Comparison of ENCODE assay signal across 8 mouse cellular contexts in genomic region chr4:134245148-134245843, GRCm38 (mm10). TPM values are rescaled to one million over a fixed set of nuclear protein-coding genes. Genes with fewer than 3 reads are reported as not detected.
DNase-seq lines count a peak whose midpoint lies in the region; ATAC-seq and TF ChIP-seq lines count a peak whose summit lies in the region.

Gene Zfp593 (minus strand): TSS chr4:134245592.

- peak; percentile 90 for TF ChIP-seq CTCF in midbrain, postnatal 0 days (IDR thresholded peaks at IDR 0.05)

- H3K9ac ChIP-seq in embryonic facial prominence, embryonic 14.5 days (ENCODE audit: low read depth, low read length), result peak within 1 kb of the TSS; percentile 86
- peak within 1 kb of the TSS; percentile 78 for H3K9ac ChIP-seq in limb, embryonic 14.5 days (ENCODE audit: low read depth, low read length, severe bottlenecking)
- peak within 1 kb of the TSS; percentile 68 for H3K9ac ChIP-seq in midbrain, postnatal 0 days (replicated peaks; ENCODE audit: low read length, poor library complexity, severe bottlenecking)

- peak within 1 kb of the TSS; percentile 84 for H3K4me3 ChIP-seq in embryonic facial prominence, embryonic 14.5 days (ENCODE audit: low read depth, low read length)
- H3K4me3 ChIP-seq in limb, embryonic 14.5 days (replicated peaks; ENCODE audit: low read length), result peak within 1 kb of the TSS; percentile 76
- H3K4me3 ChIP-seq in midbrain, postnatal 0 days (ENCODE audit: low read depth, low read length), result peak within 1 kb of the TSS; percentile 67

- 0 out of 2 replicates have a peak, but pooled peaks have one; percentile 63 for TF ChIP-seq POLR2A in limb, embryonic 14.5 days (IDR thresholded peaks at IDR 0.05; ENCODE audit: borderline replicate concordance, extremely low read depth, insufficient read depth, insufficient read length)

- no peaks in the 10 kb centered on the region for H3K9me3 ChIP-seq in embryonic facial prominence, embryonic 14.5 days (ENCODE audit: control insufficient read depth, low read length)
- no peaks in the 10 kb centered on the region for H3K9me3 ChIP-seq in limb, embryonic 14.5 days (ENCODE audit: control insufficient read depth, low read length)
- H3K9me3 ChIP-seq in midbrain, postnatal 0 days (ENCODE audit: low read length), result no peaks in the 10 kb centered on the region

- peak within 1 kb of the TSS; percentile 94 for H3K4me2 ChIP-seq in embryonic facial prominence, embryonic 14.5 days (ENCODE audit: low read depth, low read length)
- peak within 1 kb of the TSS; percentile 94 for H3K4me2 ChIP-seq in limb, embryonic 14.5 days (replicated peaks; ENCODE audit: low read depth, low read length, severe bottlenecking)
- peak within 1 kb of the TSS; percentile 97 for H3K4me2 ChIP-seq in midbrain, postnatal 0 days (ENCODE audit: low read depth, low read length, poor library complexity, severe bottlenecking)

- peaks cover 37% of the 10 kb centered on the region for H3K27me3 ChIP-seq in embryonic facial prominence, embryonic 14.5 days (replicated peaks; ENCODE audit: control insufficient read depth, insufficient read depth, low read length)
- H3K27me3 ChIP-seq in limb, embryonic 14.5 days (ENCODE audit: control insufficient read depth, insufficient read depth, low read length), result peaks cover 17% of the 10 kb centered on the region; the same call in 1 of the 2 replicates
- peaks cover 11% of the 10 kb centered on the region for H3K27me3 ChIP-seq in midbrain, postnatal 0 days (ENCODE audit: insufficient read depth, low read length)

- DNase-seq in 3T3-L1 (ENCODE audit: low read depth, low spot score), result peak; percentile 90
- DNase-seq in adrenal gland, postnatal 4 days (ENCODE audit: low spot score in 2 of 2), result peak; percentile 87 to 91
- DNase-seq in embryonic facial prominence, embryonic 14.5 days (ENCODE audit: low spot score), result peak; percentile 94
- DNase-seq in heart, adult 8-10 months (ENCODE audit: low spot score), result peak; percentile 93
- DNase-seq in kidney, adult 9 months, result peak; percentile 95
- DNase-seq in limb, embryonic 14.5 days (ENCODE audit: low spot score), result peak; percentile 92
- peak; percentile 93 for DNase-seq in midbrain, postnatal 0 days (ENCODE audit: low spot score)
- peak; percentile 87 to 95 for DNase-seq in spleen, postnatal 14 days (ENCODE audit: low spot score in 2 of 2)

- under 1% methylated on average over 55 of the region's 60 CpGs for WGBS in embryonic facial prominence, embryonic 14.5 days
- under 1% methylated on average over 56 of the region's 60 CpGs for WGBS in limb, embryonic 14.5 days
- WGBS in midbrain, postnatal 0 days, result under 1% methylated on average over 60 of the region's 60 CpGs

- no peaks in the 10 kb centered on the region for H3K36me3 ChIP-seq in embryonic facial prominence, embryonic 14.5 days (ENCODE audit: control insufficient read depth, insufficient read depth, low read length)
- H3K36me3 ChIP-seq in limb, embryonic 14.5 days (ENCODE audit: control insufficient read depth, insufficient read depth, low read length), result no peaks in the 10 kb centered on the region
- no peaks in the 10 kb centered on the region for H3K36me3 ChIP-seq in midbrain, postnatal 0 days (ENCODE audit: insufficient read depth, low read length)

- H3K4me1 ChIP-seq in embryonic facial prominence, embryonic 14.5 days (ENCODE audit: control insufficient read depth, insufficient read depth, low read length), result peaks cover 21% of the 10 kb centered on the region
- peaks cover 14% of the 10 kb centered on the region for H3K4me1 ChIP-seq in limb, embryonic 14.5 days (ENCODE audit: control insufficient read depth, insufficient read depth, low read length)
- H3K4me1 ChIP-seq in midbrain, postnatal 0 days (ENCODE audit: insufficient read depth, low read length), result peaks cover 9% of the 10 kb centered on the region; the same call in 1 of the 2 replicates

- H3K27ac ChIP-seq in embryonic facial prominence, embryonic 14.5 days (replicated peaks; ENCODE audit: low read depth, low read length), result no peak within 1 kb of the TSS; the same call in 1 of the 2 replicates
- H3K27ac ChIP-seq in limb, embryonic 14.5 days (replicated peaks; ENCODE audit: low read depth, low read length), result no peak within 1 kb of the TSS
- no peak within 1 kb of the TSS for H3K27ac ChIP-seq in midbrain, postnatal 0 days (ENCODE audit: low read depth, low read length)

- ATAC-seq in embryonic facial prominence, embryonic 14.5 days (ENCODE audit: low read depth), result peak; percentile 56
- ATAC-seq in limb, embryonic 14.5 days (ENCODE audit: low FRiP score, low read depth), result peak; percentile 86
- ATAC-seq in midbrain, postnatal 0 days (ENCODE audit: low FRiP score), result peak; percentile 74

RNA-seq across cellular contexts. Expression of gene Zfp593, which starts in this region (rescaled TPM):
- total RNA-seq in adrenal gland, postnatal 4 days (2021), result 10 to 100 TPM; 11.3 to 12.5 TPM
- 13.7 and 15.7 TPM in 2 replicates for polyA plus RNA-seq in embryonic facial prominence, embryonic 14.5 days (2014; fragmentation: Nextera tagmentation; extraction: Ambion mirVana)
- 1 to 10 TPM; 3.8 to 4.3 (median 4.0) TPM for total RNA-seq in heart, adult 8-10 months (2022)
- polyA plus RNA-seq in limb, embryonic 14.5 days (2012; rRNA removed), result 15.8 and 18.1 TPM in 2 replicates
- 17.3 and 18.9 TPM in 2 replicates for polyA plus RNA-seq in limb, embryonic 14.5 days (2014; fragmentation: Nextera tagmentation; extraction: Ambion mirVana)
- total RNA-seq in midbrain, postnatal 0 days (2014; rRNA removed), result 10.6 and 15.4 TPM in 2 replicates
- polyA plus RNA-seq in midbrain, postnatal 0 days (2015; fragmentation: Nextera tagmentation; extraction: Ambion mirVana), result 9.2 and 11.1 TPM in 2 replicates
